Mouse (Mus musculus) cerebellum, adult 2 months (tissue): ENCODE measurements around the gene Mis18a.

Experiments
- CTCF ChIP-seq: fragments of 200-500 bp; IDR thresholded peaks from 2 replicates; pipeline ENCODE4 v1.5.1; 2011; ENCODE audit warnings: low read depth, mild to moderate bottlenecking, control low read depth, low read length, moderate library complexity, borderline replicate concordance; ENCODE audit not compliant: insufficient read depth
- POLR2A ChIP-seq: fragments of 200-500 bp; IDR thresholded peaks from 2 replicates; pipeline ENCODE4 v1.6.1; 2011; ENCODE audit warnings: low read length, control low read depth, borderline replicate concordance; ENCODE audit not compliant: insufficient read depth

DNA sequence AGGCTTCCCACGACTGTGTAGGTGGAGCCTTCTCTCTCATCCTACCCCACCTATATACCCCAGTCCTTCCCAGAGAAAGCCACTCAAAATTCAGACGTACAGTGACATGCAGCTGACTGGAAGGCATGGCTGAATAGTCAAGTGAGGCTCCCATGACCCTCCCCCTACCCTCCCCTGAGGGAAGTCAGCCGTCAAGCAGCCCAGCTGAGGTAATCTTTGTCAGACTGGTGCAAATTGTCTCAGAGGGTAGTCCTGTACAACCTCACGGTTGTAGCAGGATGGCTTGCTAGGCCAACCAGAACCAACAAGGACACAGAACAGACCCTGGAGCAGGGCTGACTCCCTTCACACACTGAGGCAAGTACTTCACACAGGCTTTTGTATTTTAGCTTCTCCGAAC is 43.1 kb downstream of the Mis18a start:
- TF ChIP-seq CTCF = no peak
- TF ChIP-seq POLR2A = no peak
